Mouse (Mus musculus) frontal cortex, postnatal 14 days (tissue): ENCODE measurements around the gene Rbx1.
"Not testable (repeated sequence)": the region's sequence is repeated elsewhere in the genome, so short reads cannot be mapped to it uniquely, and the experiment has no call there.

Experiments used
- DNase-seq, 2 experiments: peaks; one replicate each; pipeline ENCODE4 v3.0.0; 2022; ENCODE audit warnings: low spot score in 2 of 2

Gene Rbx1

DNA sequence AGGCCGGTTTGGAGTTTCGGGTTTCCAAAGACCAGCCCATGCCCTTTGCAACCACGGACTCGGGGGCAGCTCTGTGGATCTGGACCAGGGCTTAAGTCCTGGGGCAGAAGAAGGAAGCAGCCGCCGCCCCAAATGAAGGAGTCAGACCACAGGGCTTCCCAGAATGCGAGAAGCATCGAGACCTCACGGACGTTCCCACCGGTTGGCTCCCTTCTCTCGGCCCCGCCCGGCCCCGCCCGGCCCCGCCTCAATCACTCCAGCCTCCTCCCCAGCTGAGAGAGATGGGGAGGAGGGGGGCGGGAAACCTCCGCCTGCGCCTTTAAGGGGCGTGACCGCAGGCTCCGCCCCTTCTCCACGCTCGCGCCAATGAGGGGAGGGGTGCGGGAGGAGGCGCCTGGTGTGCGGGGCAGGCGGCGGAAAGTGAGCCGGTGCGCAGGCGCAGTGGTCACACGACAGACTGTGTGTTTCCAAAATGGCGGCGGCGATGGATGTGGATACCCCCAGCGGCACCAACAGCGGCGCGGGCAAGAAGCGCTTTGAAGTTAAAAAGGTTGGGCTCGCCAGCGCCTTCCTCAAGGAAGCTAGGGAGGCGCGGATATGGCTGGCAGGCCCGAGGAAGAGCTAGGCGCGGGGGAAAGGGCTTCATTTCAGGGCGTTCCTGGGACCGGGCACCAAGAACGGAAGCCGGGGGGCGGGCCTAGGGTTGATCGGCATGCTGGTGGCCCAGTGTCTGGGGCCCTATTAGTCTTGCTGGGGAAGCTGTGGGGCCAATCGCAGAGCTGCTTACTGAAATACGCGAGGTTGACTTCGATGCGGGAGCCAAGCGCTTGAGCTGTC lies at the start of gene Rbx1:
TSS of gene Rbx1 (plus strand) at position 396 of the 837 bp plus-strand sequence.
- peak; percentile 97 to 98 for DNase-seq

DNA sequence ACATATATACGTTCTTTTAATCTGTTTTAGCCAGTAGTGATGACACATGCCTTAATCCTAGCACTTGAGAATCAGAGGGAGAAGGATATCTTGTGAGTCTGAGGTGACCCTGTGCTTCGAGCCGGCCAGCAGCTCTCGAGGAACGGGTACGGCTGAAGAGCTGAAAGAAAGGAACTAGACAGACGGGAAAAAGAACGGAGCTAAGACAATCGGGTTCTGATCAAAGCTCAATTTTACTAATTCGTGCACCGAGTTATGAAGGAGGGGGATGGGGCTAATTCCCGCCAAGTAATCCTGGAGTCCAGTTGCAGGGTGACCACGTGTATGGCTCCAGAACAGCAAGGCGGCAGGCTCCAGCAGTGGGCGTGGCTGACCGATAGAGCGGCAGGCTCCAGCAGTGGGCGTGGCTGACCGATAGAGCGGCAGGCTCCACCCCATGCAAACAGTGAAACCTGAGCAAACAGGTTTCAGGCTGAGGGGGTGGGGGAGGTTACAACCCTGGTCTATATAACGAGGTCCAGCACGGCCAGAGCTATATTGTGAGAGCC lies 49.3 kb upstream of the Rbx1 start:
- not testable (repeated sequence) for DNase-seq

GRCm38 (mm10) chr15:81418065-81418464 lies 48.0 kb upstream of the Rbx1 start:
- DNase-seq = no peak

DNA sequence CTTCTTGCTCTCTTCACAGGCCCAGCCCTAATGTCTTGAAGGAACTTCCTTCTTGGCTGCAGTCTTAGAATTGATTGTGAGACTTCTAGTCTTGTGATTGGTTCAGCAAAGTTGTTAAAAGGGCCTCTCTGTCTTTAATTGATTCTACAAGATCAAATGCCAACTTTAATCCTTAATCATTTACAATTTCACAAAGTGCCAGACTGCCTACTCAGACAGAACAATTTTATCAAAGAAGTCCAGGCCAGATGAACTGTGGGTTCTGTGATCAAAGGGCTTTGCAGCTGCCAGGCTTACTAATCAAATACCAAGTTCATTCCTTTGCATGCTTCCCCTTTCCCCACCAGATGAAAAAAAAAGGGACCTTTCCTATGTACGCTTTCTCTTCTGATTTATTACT lies 44.6 kb upstream of the Rbx1 start:
- no peak for DNase-seq

- no peak for DNase-seq
These were observed 43.9 kb upstream of the Rbx1 start for GRCm38 (mm10) chr15:81422156-81422681.

GRCm38 (mm10) chr15:81425311-81425710 lies 40.8 kb upstream of the Rbx1 start:
- DNase-seq = no peak

DNA sequence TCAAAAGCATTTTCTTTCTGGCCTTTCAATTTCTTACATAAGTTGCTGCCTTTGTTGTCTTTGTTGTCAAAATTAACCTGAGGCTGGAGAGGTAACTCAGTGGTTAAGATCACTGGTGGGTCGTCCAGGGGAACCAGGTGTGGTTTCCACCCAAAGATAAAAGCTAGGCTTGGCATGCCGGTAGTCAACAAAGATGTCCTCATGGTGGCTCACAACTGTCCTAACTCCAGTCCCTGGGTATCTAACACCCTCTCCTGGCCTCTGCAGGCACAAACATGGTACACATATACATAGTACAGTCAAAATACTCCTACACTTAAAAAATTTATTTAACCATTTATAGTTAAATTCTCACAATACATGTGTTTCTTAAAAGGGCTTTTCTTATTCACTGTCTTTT lies 38.1 kb upstream of the Rbx1 start:
- DNase-seq = no peak

DNA sequence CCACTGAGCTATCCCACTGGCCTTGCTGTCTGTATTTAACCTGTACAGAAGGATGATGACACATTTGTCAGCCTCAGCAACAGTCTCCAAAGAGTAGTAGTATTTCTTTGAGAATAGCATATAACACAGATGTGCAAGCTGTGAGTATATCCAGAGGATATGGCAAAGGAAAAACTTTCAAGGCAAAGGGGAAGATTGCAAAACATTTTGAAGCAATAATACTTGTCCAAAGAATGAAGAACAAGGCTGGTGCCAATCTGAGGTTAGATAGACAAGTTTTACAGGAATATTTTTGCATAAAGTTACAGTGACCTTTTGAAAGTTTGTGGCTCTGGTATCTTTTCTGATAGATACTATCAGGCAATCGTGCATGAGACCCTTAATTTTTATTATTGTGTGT lies 34.9 kb upstream of the Rbx1 start:
- DNase-seq = no peak

DNA sequence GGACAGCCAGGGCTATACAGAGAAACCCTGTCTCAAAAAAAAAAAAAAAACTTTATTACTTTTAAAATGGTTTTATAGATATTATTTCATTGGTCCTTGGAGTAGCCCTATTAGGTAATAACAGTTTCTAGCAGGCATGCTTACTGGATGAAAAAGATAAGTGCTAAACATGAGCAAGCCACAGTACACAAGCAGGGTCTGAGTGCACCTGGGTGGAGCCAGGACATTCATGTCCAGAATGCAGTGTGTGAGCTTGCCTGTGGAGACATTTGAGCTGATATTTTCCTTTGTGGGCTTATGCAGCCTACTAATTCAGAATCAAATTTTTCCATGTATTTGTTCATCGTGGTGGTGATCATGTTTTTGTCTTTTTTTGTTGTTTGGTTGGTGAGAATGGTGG lies 27.8 kb upstream of the Rbx1 start:
- DNase-seq = no peak

- DNase-seq = no peak
These were observed 26.9 kb upstream of the Rbx1 start for GRCm38 (mm10) chr15:81439236-81439635.

- peak in 1 of 2 experiments; percentile 47 for DNase-seq
These were observed 17.6 kb upstream of the Rbx1 start for GRCm38 (mm10) chr15:81448463-81448862.

DNA sequence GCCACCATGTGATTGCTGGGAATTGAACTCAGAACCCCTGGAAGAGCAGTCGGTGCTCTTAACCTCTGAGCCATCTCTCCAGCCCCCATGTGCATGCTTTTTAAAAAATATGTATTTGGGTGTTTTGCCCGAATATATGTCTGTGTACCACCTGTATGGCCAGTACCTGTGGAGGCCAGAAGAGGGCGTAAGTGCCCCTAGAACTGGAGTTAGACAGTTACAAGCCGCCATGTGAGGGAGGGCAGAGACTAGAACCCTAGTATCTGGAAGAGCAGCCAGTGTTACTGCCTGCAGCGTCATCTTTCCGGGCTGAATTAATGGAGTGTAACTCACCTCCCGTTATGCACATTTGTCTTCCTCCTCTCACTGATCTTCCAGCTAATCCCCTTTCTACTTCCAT lies 4.6 kb upstream of the Rbx1 start:
- DNase-seq = no peak

- no peak for DNase-seq
These were observed 958 bp upstream of the Rbx1 start for GRCm38 (mm10) chr15:81465016-81465660.

- no peak for DNase-seq
These were observed 630 bp downstream of the Rbx1 start for GRCm38 (mm10) chr15:81466738-81467113.

DNA sequence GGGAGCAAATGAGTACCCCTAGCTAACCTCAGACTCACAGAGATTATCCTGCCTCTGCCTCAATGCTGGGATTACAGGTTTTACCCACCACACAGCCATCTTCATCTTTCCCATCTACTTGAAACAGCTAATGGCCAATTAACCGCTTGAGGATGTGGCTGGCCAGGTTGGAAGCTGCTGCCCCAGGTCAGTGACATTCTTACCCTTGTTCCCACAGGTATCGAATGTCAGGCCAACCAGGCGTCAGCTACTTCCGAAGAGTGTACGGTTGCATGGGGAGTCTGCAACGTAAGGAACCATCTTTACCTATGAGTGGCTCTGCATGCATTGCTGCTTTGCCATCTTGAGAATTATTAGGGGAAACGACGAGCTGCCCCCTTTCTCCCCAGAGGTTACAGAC lies 4.6 kb downstream of the Rbx1 start:
- DNase-seq = no peak

DNA sequence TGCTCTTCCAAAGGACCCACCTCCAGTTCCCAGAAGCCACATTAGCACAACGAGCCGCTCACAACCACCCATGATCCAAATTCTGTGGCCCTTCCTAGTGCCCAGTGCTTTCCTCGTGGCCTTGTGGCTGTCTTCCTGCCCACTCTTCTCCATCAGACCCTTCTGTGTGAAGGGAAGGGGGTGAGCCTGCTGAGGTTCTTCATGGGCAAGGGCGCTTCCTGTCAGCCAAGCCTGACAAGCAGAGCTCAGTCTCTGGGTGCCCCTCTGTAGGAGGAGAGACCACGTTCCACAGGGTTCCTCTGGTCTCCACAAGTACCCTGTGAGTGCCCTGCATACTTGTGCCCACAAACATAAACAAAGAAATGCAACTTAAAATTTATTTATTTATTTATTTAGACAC lies 6.2 kb downstream of the Rbx1 start:
- no peak for DNase-seq

DNA sequence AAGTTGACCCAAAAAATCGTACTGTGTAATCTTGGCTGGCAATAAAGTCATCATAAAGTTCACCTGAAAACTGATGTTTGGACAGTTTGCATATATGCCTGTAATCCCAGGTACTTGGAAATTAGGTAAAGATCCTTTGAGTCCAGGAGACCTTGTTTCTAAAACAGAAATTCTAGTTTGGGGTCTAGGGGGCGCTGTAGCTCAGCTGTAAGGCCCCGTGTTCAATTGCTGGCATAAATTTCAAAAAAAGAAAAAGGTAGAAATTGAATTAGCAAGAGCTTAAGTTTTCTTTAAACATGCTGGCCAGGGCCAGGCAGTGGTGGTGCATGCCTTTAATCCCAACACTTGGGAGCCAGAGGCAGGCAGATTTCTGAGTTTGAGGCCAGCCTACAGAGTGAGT lies 9.6 kb downstream of the Rbx1 start:
- DNase-seq = no peak

- DNase-seq = no peak
These were observed 10.5 kb downstream of the Rbx1 start for GRCm38 (mm10) chr15:81476597-81476996.

DNA sequence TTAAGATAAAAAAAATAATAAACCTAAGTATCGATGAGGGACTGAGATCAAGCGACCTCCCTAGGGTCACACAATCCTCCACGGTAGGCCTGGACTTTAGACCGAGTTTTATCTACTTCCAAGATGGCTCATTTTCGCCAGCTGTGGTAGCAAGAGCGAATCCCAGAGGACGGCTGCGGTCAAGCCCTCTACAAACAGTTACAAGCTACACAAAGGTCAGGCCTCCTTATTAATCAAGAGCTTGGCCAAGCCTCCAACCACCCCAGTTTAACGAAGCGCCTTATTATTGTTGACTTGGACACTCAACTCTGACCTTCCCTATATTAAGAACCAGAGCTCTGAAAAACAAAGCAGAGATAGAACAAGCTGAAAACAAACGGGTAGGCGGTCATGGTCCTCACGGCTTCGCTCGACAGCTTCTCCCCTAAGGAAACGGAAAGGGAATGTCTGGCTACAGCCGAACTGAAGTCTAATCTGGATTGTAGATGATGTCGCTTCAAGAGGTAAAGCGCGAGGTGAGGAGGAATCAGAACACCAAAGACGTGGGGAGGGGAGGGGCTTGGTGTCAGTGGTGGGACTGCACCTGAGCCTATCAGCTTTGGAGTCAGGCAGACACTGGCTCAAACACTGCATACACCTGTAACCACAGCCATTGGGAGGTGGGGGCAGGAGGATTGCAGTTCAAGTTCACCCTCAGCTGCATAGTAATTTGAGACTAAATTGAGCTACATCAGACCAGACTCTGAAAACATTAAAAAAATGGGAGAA lies 13.5 kb downstream of the Rbx1 start:
- DNase-seq = no peak

DNA sequence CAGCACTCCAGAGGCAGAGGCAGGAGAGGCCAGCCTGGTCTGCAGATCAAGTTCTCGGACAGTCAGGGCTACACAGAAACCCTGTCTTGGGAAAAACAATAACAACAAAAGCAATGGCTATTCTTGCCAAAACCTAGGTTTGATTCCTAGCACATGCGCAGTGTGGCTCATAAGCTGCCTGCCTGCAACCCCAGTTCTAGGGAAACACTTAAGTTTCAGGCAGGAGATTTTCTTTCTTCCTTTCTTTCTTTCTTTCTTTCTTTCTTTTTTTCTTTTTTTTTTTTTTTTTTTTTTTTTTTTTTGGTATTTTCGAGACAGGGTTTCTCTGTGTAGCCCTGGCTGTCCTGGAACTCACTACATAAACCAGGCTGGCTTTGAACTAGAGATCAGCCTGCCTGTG lies 14.2 kb downstream of the Rbx1 start:
- DNase-seq = not testable (repeated sequence)

GRCm38 (mm10) chr15:81480977-81481379 lies 14.9 kb downstream of the Rbx1 start:
- DNase-seq = no peak

- no peak for DNase-seq
These were observed 16.9 kb downstream of the Rbx1 start for GRCm38 (mm10) chr15:81482966-81483365.
